Mouse (Mus musculus) stomach, postnatal 0 days (tissue): ENCODE data around the gene Rgl3. TPM values are rescaled to one million over a fixed set of nuclear protein-coding genes. Genes with fewer than 3 reads are reported as not detected.

Experiments used
- ATAC-seq: fragments of 200-750 bp; cut with Nextera tagmentation; 2 replicates; pipeline ENCODE4 v1.8.0; 2017; ENCODE audit not compliant: low FRiP score, low TSS enrichment
- DNase-seq: peaks from one replicate; pipeline ENCODE4 v3.0.0-alpha.2; 2016; ENCODE audit warnings: low spot score
- H3K27ac ChIP-seq: fragments of 300-500 bp; sonication (generic); replicated peaks from 2 replicates; pipeline ENCODE4 v1.5.1; 2014; ENCODE audit warnings: mild to moderate bottlenecking, control low read depth
- H3K27me3 ChIP-seq: fragments of 300-500 bp; sonication (generic); 2 replicates; pipeline ENCODE4 v1.6.1; 2014; ENCODE audit warnings: low read length; ENCODE audit not compliant: control insufficient read depth, insufficient read depth
- H3K36me3 ChIP-seq: fragments of 300-500 bp; sonication (generic); 2 replicates; pipeline ENCODE4 v1.6.1; 2014; ENCODE audit warnings: low read length, mixed read lengths; ENCODE audit not compliant: control insufficient read depth, insufficient read depth
- H3K4me1 ChIP-seq: fragments of 300-500 bp; sonication (generic); replicated peaks from 2 replicates; pipeline ENCODE4 v1.6.1; 2014; ENCODE audit warnings: antibody characterized with exemption; ENCODE audit not compliant: control insufficient read depth, insufficient read depth
- H3K4me2 ChIP-seq: fragments of 300-500 bp; sonication (generic); replicated peaks from 2 replicates; pipeline ENCODE4 v1.6.1; 2014; ENCODE audit warnings: low read depth, mild to moderate bottlenecking, control low read depth, moderate library complexity
- H3K4me3 ChIP-seq: fragments of 300-500 bp; sonication (generic); 2 replicates; pipeline ENCODE4 v1.5.1; 2014; ENCODE audit warnings: low read depth, low read length, control low read depth
- H3K9ac ChIP-seq: fragments of 300-500 bp; sonication (generic); 2 replicates; pipeline ENCODE4 v1.6.1; 2014; ENCODE audit warnings: mild to moderate bottlenecking, low read length, control low read depth, mixed read lengths
- H3K9me3 ChIP-seq: fragments of 300-500 bp; sonication (generic); 2 replicates; pipeline ENCODE4 v1.6.1; 2016; ENCODE audit warnings: low read length; ENCODE audit not compliant: control insufficient read depth
- CTCF ChIP-seq: IDR thresholded peaks from 2 replicates; pipeline ENCODE4 v1.5.1; 2016; ENCODE audit warnings: antibody characterized with exemption, low read depth, mild to moderate bottlenecking, moderate library complexity
- EP300 ChIP-seq: optimal IDR thresholded peaks from 2 replicates; pipeline ENCODE3; 2016; ENCODE audit warnings: antibody characterized with exemption
- WGBS: fragments of 180-500 bp; shearing (Covaris S2); extraction: QIAGEN DNeasy Blood & Tissue Kit; methylation state at CpG from one replicate; pipeline ENCODE4 v1.1.7; 2014; 5-methylcytosine and 5-hydroxymethylcytosine counted together
- polyA plus RNA-seq: library from polyadenylated mRNA; unstranded; fragments of >200 nt; fragmentation: Nextera tagmentation; extraction: Ambion mirVana; gene quantifications from 2 replicates; pipeline ENCODE4 v1.2.1, GENCODE M21; 2015

Rgl3 gene
- polyA plus RNA-seq, 1 experiment from 2014 or later, result 2.7 TPM

DNA sequence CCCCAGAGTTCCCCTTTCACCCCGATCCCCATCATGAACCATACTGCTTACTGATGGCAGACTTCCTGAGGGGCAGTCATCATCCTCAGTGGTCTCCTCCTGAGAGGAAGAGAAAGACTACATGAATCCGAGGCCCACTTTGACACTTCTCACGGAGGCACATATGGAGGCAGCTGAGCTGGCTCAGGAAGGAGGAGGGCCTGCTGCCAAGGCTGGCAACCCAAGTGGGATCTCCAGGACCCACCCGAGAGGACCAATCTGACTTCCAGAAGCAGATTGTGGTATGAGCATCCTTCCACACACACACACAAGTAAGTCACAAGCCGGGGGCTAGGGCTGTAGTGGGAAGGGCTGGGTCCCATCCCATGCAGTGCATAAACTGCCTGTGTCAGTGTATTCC, 11.9 kb downstream of the Rgl3 start:
- Histone ChIP-seq H3K4me1 (no peaks in the 10 kb centered on the region), H3K4me3 (no peak overlapping the region), H3K9ac (no peak overlapping the region), H3K27ac (no peak overlapping the region), H3K27me3 (no peaks in the 10 kb centered on the region), H3K36me3 (no peaks in the 10 kb centered on the region), H3K9me3 (no peaks in the 10 kb centered on the region), H3K4me2 (no peak overlapping the region)
- no peak for DNase-seq
- TF ChIP-seq CTCF (no peak), EP300 (no peak)
- WGBS, result 76% methylated on average over 5 of the region's 5 CpGs
- no peak for ATAC-seq

DNA sequence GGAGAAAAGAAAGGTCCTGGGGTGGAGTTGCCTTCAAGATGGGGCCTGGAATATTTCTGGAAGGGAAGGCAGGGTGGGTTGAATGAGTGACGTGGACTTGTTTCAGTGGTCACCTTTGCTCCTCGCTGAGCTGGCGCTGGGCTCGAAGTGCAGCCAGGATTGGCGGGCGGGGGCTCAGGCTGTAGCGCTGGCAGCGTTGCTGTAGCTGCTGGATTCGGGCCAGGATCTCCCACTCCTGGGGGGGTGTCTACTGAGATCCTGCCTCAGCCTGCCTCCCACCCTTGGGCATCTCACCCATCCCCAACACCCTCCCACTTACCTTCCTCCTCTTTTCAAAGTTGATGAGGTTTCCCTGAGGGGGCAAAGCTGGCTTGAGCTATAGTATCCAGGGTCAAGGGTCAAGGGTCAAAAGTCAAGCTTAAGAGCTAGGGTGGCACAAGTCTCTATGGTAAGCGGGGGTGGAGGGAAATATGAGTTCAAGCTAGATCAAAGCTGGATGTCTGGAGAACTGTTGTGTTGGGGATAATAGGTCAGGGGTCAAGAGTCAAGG, 12.5 kb downstream of the Rgl3 start:
- Histone ChIP-seq H3K9ac (no peak overlapping the region), H3K9me3 (no peaks in the 10 kb centered on the region), H3K4me3 (no peak overlapping the region), H3K36me3 (no peaks in the 10 kb centered on the region), H3K4me2 (no peak overlapping the region), H3K27me3 (no peaks in the 10 kb centered on the region), H3K4me1 (no peaks in the 10 kb centered on the region), H3K27ac (no peak overlapping the region)
- ATAC-seq (no peak), DNase-seq (no peak)
- WGBS, result 81% methylated on average over 9 of the region's 10 CpGs
- TF ChIP-seq CTCF, result no peak
- TF ChIP-seq EP300, result no peak

DNA sequence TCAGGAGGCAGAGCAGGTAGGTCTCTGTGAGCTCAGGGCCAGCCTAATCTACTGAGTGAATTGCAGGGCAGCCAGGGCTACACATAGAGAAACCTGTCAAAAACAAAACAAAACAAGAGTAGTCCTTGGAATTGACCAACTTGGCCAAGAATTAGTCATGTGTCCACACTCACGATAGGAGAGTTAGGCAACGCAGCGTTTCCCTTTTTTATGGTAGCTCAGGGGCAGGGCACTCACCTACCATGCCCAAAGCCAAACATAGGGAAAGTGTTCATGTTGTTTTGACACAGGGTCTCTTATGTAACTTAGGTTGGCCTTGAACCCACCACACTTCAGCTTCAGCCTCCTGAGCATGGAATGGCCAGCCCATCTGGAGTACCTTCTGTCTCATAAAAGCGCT, 19.9 kb downstream of the Rgl3 start:
- TF ChIP-seq EP300 (no peak), CTCF (no peak)
- no peak overlapping the region for H3K4me2 ChIP-seq
- ATAC-seq (no peak), DNase-seq (no peak)
- no peaks in the 10 kb centered on the region for H3K27me3 ChIP-seq
- no peaks in the 10 kb centered on the region for H3K36me3 ChIP-seq
- H3K9ac ChIP-seq, result no peak overlapping the region
- no peaks in the 10 kb centered on the region for H3K4me1 ChIP-seq
- H3K27ac ChIP-seq, result no peak overlapping the region
- no peaks in the 10 kb centered on the region for H3K9me3 ChIP-seq
- no peak overlapping the region for H3K4me3 ChIP-seq
- 85% methylated on average over 4 of the region's 4 CpGs for WGBS

DNA sequence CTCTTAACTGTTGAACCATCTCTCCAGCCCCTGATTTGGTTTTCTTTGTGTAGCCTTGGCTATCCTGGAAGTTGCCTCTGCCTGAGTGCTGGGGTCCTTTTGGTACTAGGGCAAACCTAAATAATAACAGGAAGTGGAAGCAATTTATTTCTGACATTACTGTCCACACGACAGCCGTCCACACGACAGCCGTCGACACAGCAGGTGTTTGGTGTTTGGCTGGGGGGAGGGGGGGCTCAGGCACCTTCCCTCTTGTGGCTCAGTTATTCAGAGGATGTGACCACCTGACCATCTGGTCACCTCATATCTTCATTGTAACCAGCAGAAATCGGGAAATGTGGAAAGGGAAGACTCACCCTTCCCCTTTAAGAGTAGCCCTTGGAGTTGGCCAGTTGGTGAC, 20.4 kb downstream of the Rgl3 start:
- Histone ChIP-seq H3K4me3 (no peak overlapping the region), H3K27ac (no peak overlapping the region), H3K4me1 (no peaks in the 10 kb centered on the region), H3K9ac (no peak overlapping the region), H3K4me2 (no peak overlapping the region), H3K27me3 (no peaks in the 10 kb centered on the region), H3K9me3 (no peaks in the 10 kb centered on the region), H3K36me3 (no peaks in the 10 kb centered on the region)
- ATAC-seq (no peak), DNase-seq (no peak)
- TF ChIP-seq EP300, result no peak
- no peak for TF ChIP-seq CTCF
- WGBS, result 33% methylated on average over 6 of the region's 6 CpGs

DNA sequence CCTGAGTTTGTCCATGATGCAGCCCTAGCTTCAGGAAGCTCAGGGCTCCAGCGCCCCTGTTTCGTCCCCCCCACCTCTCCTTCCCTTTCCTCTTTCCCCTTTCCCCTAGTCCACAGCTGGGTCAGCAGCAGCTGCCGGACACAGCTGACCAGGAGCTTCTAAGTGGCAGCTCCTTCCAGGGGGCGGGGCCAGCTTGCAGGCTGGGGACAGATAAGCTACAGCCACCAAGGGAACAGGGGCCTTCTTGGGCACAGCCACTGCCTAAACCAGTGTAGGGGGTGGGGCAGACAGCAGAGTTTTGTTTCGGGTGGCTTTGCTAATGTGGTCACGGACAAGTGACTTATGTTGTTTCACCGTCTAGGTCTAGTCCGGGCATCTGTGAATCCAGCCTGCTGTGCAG, 25.8 kb downstream of the Rgl3 start, which contains the start of gene Epor:
Epor (minus strand) TSS at position 90 of the 400 bp plus-strand sequence.
- H3K9ac ChIP-seq, result peak within 1 kb of the TSS; percentile 31; the same call in 1 of the 2 replicates

DNA sequence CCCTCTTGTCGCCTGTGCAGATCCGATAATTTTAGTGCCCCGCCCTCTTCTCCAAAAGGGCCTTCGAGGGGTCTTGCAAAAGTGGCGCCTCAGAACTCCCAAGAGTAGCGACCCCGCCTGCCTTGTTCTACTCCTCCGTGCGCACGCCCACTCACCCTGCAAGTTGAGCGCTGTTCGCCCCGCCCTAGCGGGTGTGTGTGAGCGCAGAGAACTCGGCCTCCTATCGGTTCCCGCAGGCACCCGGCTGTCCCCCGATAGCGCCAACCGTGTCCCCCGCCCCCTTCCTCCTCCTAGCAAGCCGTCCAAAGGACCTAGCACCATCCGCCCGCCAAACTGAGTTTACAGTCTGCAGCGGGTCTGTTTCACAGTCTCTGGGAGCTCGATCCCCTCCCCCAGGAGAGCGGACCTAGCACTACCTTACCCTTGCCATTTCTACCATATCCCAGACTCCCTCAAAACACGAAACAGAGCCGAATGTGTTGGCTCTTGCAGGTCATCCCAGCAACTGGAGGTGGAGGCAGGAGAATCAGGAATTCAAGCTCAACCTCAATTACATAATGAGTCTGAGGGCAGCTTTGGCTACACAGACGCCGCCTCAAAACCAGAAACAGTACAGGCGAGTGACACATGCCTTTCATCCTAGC, 26.7 kb downstream of the Rgl3 start:
- Histone ChIP-seq H3K9me3 (no peaks in the 10 kb centered on the region), H3K36me3 (no peaks in the 10 kb centered on the region), H3K9ac (peak overlapping the region; percentile 31; the same call in 1 of the 2 replicates), H3K4me2 (peak overlapping the region; percentile 90), H3K27ac (no peak overlapping the region), H3K27me3 (no peaks in the 10 kb centered on the region), H3K4me1 (peaks cover 2% of the 10 kb centered on the region; the same call in 1 of the 2 replicates), H3K4me3 (peak overlapping the region; percentile 44)
- TF ChIP-seq CTCF, result peak; percentile 33; the same call in 1 of the 2 replicates
- no peak for TF ChIP-seq EP300
- 4% methylated on average over 34 of the region's 34 CpGs for WGBS
- ATAC-seq (peak; percentile 65), DNase-seq (peak; percentile 78)

More for the DNA sequence above, 25.8 kb downstream of the Rgl3 start, which contains the start of gene Epor:
- TF ChIP-seq EP300 (no peak), CTCF (no peak)
- DNase-seq, result peak; percentile 56
- H3K9me3 ChIP-seq, result no peaks in the 10 kb centered on the region
- ATAC-seq, result no peak
- no peaks in the 10 kb centered on the region for H3K27me3 ChIP-seq
- H3K4me3 ChIP-seq, result peak within 1 kb of the TSS; percentile 44
- 23% methylated on average over 8 of the region's 8 CpGs for WGBS
- H3K36me3 ChIP-seq, result no peaks in the 10 kb centered on the region
- H3K27ac ChIP-seq, result no peak within 1 kb of the TSS
- H3K4me2 ChIP-seq, result peak within 1 kb of the TSS; percentile 90
- H3K4me1 ChIP-seq, result peaks cover 2% of the 10 kb centered on the region; the same call in 1 of the 2 replicates
